Mouse (Mus musculus): Measurements from ENCODE around the gene Mnat1. TPM values are rescaled to one million over a fixed set of nuclear protein-coding genes. Genes with fewer than 3 reads are reported as not detected.

The Mnat1 gene
- polyA plus RNA-seq, 1 experiment from 2014 or later = 15.2 TPM

GRCm38 (mm10) chr12:73266597-73266996 is 143.1 kb downstream of the Mnat1 start:
- whole genome bisulfite sequencing = 81% methylated on average over 1 of the region's 1 CpGs
- no peak for TF ChIP-seq CTCF (IDR thresholded peaks at IDR 0.05; ENCODE audit: low read depth)

GRCm38 (mm10) chr12:73268497-73268896 is 145.0 kb downstream of the Mnat1 start:
- Histone ChIP-seq H3K9me3 (ENCODE audit: control insufficient read depth) (no peaks in the 10 kb centered on the region), H3K36me3 (ENCODE audit: control insufficient read depth, insufficient read depth) (no peaks in the 10 kb centered on the region), H3K4me2 (replicated peaks; ENCODE audit: low read depth) (no peak overlapping the region), H3K27ac (ENCODE audit: low read depth, low read length) (no peak overlapping the region), H3K4me1 (replicated peaks; ENCODE audit: control insufficient read depth, insufficient read depth, low read length) (no peaks in the 10 kb centered on the region), H3K9ac (ENCODE audit: low read depth, low read length) (no peak overlapping the region), H3K4me3 (ENCODE audit: low read depth, low read length) (no peak overlapping the region), H3K27me3 (replicated peaks; ENCODE audit: control insufficient read depth, insufficient read depth, low read length) (no peaks in the 10 kb centered on the region)
- ATAC-seq = no peak
- no peak for TF ChIP-seq CTCF (IDR thresholded peaks at IDR 0.05; ENCODE audit: low read depth)
- 77% methylated on average over 1 of the region's 1 CpGs for WGBS

More at GRCm38 (mm10) chr12:73266597-73266996, 143.1 kb downstream of the Mnat1 start:
- no peak overlapping the region for H3K27ac ChIP-seq (ENCODE audit: low read depth, low read length)
- H3K4me3 ChIP-seq (ENCODE audit: low read depth, low read length) = no peak overlapping the region
- H3K27me3 ChIP-seq (replicated peaks; ENCODE audit: control insufficient read depth, insufficient read depth, low read length) = no peaks in the 10 kb centered on the region
- no peaks in the 10 kb centered on the region for H3K9me3 ChIP-seq (ENCODE audit: control insufficient read depth)
- no peak for ATAC-seq
- no peaks in the 10 kb centered on the region for H3K4me1 ChIP-seq (replicated peaks; ENCODE audit: control insufficient read depth, insufficient read depth, low read length)
- no peak overlapping the region for H3K9ac ChIP-seq (ENCODE audit: low read depth, low read length)
- H3K4me2 ChIP-seq (replicated peaks; ENCODE audit: low read depth) = no peak overlapping the region
- H3K36me3 ChIP-seq (ENCODE audit: control insufficient read depth, insufficient read depth) = no peaks in the 10 kb centered on the region

GRCm38 (mm10) chr12:73269531-73269930 is 146.0 kb downstream of the Mnat1 start:
- Histone ChIP-seq H3K27ac (ENCODE audit: low read depth, low read length) (no peak overlapping the region), H3K4me2 (replicated peaks; ENCODE audit: low read depth) (no peak overlapping the region), H3K4me1 (replicated peaks; ENCODE audit: control insufficient read depth, insufficient read depth, low read length) (no peaks in the 10 kb centered on the region), H3K9ac (ENCODE audit: low read depth, low read length) (no peak overlapping the region), H3K4me3 (ENCODE audit: low read depth, low read length) (no peak overlapping the region), H3K36me3 (ENCODE audit: control insufficient read depth, insufficient read depth) (no peaks in the 10 kb centered on the region), H3K27me3 (replicated peaks; ENCODE audit: control insufficient read depth, insufficient read depth, low read length) (no peaks in the 10 kb centered on the region), H3K9me3 (ENCODE audit: control insufficient read depth) (no peaks in the 10 kb centered on the region)
- TF ChIP-seq CTCF (IDR thresholded peaks at IDR 0.05; ENCODE audit: low read depth) = no peak
- no peak for ATAC-seq
- 71% methylated on average over 3 of the region's 3 CpGs for WGBS

- WGBS = 58% methylated on average over 4 of the region's 4 CpGs
- no peaks in the 10 kb centered on the region for H3K36me3 ChIP-seq (ENCODE audit: control insufficient read depth, insufficient read depth)
- H3K4me2 ChIP-seq (replicated peaks; ENCODE audit: low read depth) = no peak overlapping the region
- no peak for ATAC-seq
- no peak for TF ChIP-seq CTCF (IDR thresholded peaks at IDR 0.05; ENCODE audit: low read depth)
- no peak overlapping the region for H3K27ac ChIP-seq (ENCODE audit: low read depth, low read length)
- H3K4me1 ChIP-seq (replicated peaks; ENCODE audit: control insufficient read depth, insufficient read depth, low read length) = no peaks in the 10 kb centered on the region
- H3K4me3 ChIP-seq (ENCODE audit: low read depth, low read length) = no peak overlapping the region
- H3K9me3 ChIP-seq (ENCODE audit: control insufficient read depth) = no peaks in the 10 kb centered on the region
- H3K27me3 ChIP-seq (replicated peaks; ENCODE audit: control insufficient read depth, insufficient read depth, low read length) = no peaks in the 10 kb centered on the region
- no peak overlapping the region for H3K9ac ChIP-seq (ENCODE audit: low read depth, low read length)
Measured at GRCm38 (mm10) chr12:73269933-73270332, 146.4 kb downstream of the Mnat1 start.

GRCm38 (mm10) chr12:73274921-73275320 is 151.4 kb downstream of the Mnat1 start:
- H3K4me1 ChIP-seq (replicated peaks; ENCODE audit: control insufficient read depth, insufficient read depth, low read length) = no peaks in the 10 kb centered on the region
- H3K4me2 ChIP-seq (replicated peaks; ENCODE audit: low read depth) = no peak overlapping the region
- no peak overlapping the region for H3K27ac ChIP-seq (ENCODE audit: low read depth, low read length)
- H3K36me3 ChIP-seq (ENCODE audit: control insufficient read depth, insufficient read depth) = peaks cover 22% of the 10 kb centered on the region
- WGBS = 86% methylated on average over 3 of the region's 3 CpGs
- H3K27me3 ChIP-seq (replicated peaks; ENCODE audit: control insufficient read depth, insufficient read depth, low read length) = no peaks in the 10 kb centered on the region
- H3K9ac ChIP-seq (ENCODE audit: low read depth, low read length) = no peak overlapping the region
- 0 out of 2 replicates have a peak, but pooled peaks cover 2% of the 10 kb centered on the region for H3K9me3 ChIP-seq (ENCODE audit: control insufficient read depth)
- no peak for ATAC-seq
- H3K4me3 ChIP-seq (ENCODE audit: low read depth, low read length) = no peak overlapping the region
- no peak for TF ChIP-seq CTCF (IDR thresholded peaks at IDR 0.05; ENCODE audit: low read depth)

- TF ChIP-seq CTCF (IDR thresholded peaks at IDR 0.05; ENCODE audit: low read depth) = no peak
- Histone ChIP-seq H3K27me3 (replicated peaks; ENCODE audit: control insufficient read depth, insufficient read depth, low read length) (no peaks in the 10 kb centered on the region), H3K4me1 (replicated peaks; ENCODE audit: control insufficient read depth, insufficient read depth, low read length) (peaks cover 3% of the 10 kb centered on the region; the same call in 1 of the 2 replicates), H3K27ac (ENCODE audit: low read depth, low read length) (peak within 1 kb of the TSS; percentile 76), H3K9me3 (ENCODE audit: control insufficient read depth) (no peaks in the 10 kb centered on the region), H3K36me3 (ENCODE audit: control insufficient read depth, insufficient read depth) (0 out of 2 replicates have a peak, but pooled peaks cover 2% of the 10 kb centered on the region), H3K4me3 (ENCODE audit: low read depth, low read length) (peak within 1 kb of the TSS; percentile 74), H3K4me2 (replicated peaks; ENCODE audit: low read depth) (peak within 1 kb of the TSS; percentile 82), H3K9ac (ENCODE audit: low read depth, low read length) (peak within 1 kb of the TSS; percentile 69)
- peak; percentile 96 for ATAC-seq
- under 1% methylated on average over 53 of the region's 53 CpGs for WGBS
Measured at GRCm38 (mm10) chr12:73286287-73287092, 163.0 kb downstream of the Mnat1 start, which contains the start of the genes Trmt5 and Slc38a6. TSS of gene Trmt5 (minus strand) at chr12:73286710. TSS of gene Slc38a6 (plus strand) at chr12:73286779.

Measured in intestine, postnatal 0 days (tissue).